Mouse (Mus musculus) thymus, adult 2 months (tissue): ENCODE results near the gene Ncstn.

Experiments
- CTCF ChIP-seq: fragments of 200-500 bp; IDR thresholded peaks from 2 replicates; pipeline ENCODE4 v1.5.1; 2012; ENCODE audit warnings: mild to moderate bottlenecking, control low read depth, low read length, moderate library complexity, borderline replicate concordance; ENCODE audit not compliant: control insufficient read depth, poor library complexity, insufficient read depth; ENCODE audit errors: extremely low read depth
- POLR2A ChIP-seq: fragments of 200-500 bp; IDR thresholded peaks from 2 replicates; pipeline ENCODE4 v1.6.1; 2012; ENCODE audit warnings: mild to moderate bottlenecking, low read length, control low read depth, moderate library complexity; ENCODE audit not compliant: control insufficient read depth, poor library complexity, insufficient read depth; ENCODE audit errors: extremely low read depth

- TF ChIP-seq CTCF (no peak), POLR2A (no peak)
Observed at GRCm38 (mm10) chr1:172052766-172053279, 29.8 kb downstream of the Ncstn start.
